Mouse (Mus musculus) embryonic facial prominence, embryonic 11.5 days (tissue): ENCODE results near the gene Olfr1500. TPM values are rescaled to one million over a fixed set of nuclear protein-coding genes. Genes with fewer than 3 reads are reported as not detected.
"Not testable (repeated sequence)": the region's sequence is repeated elsewhere in the genome, so short reads cannot be mapped to it uniquely, and the experiment has no call there.

ENCODE experiments used
- ATAC-seq: fragments of 200-750 bp; cut with Nextera tagmentation; replicated peaks from 2 replicates; pipeline ENCODE4 v1.8.0; 2017; ENCODE audit warnings: low read depth; ENCODE audit not compliant: insufficient number of reproducible peaks, low FRiP score, low TSS enrichment
- DNase-seq: peaks from one replicate; pipeline ENCODE4 v3.0.0-alpha.2; 2015; ENCODE audit warnings: low spot score
- H3K27ac ChIP-seq: fragments of 300-500 bp; sonication (generic); replicated peaks from 2 replicates; pipeline ENCODE4 v1.5.1; 2014; ENCODE audit warnings: mild to moderate bottlenecking, low read depth, low read length, control low read depth
- H3K27me3 ChIP-seq: fragments of 300-500 bp; sonication (generic); 2 replicates; pipeline ENCODE4 v1.6.1; 2014; ENCODE audit warnings: mild to moderate bottlenecking, low read length, moderate library complexity, mixed read lengths; ENCODE audit not compliant: control insufficient read depth, insufficient read depth
- H3K36me3 ChIP-seq: fragments of 300-500 bp; sonication (generic); replicated peaks from 2 replicates; pipeline ENCODE4 v1.6.1; 2014; ENCODE audit warnings: low read depth, mild to moderate bottlenecking, low read length, moderate library complexity, mixed read lengths; ENCODE audit not compliant: control insufficient read depth, insufficient read depth
- H3K4me1 ChIP-seq: fragments of 300-500 bp; sonication (generic); 2 replicates; pipeline ENCODE4 v1.6.1; 2014; ENCODE audit warnings: low read length, mixed read lengths; ENCODE audit not compliant: control insufficient read depth, insufficient read depth
- H3K4me2 ChIP-seq: fragments of 300-500 bp; sonication (generic); 2 replicates; pipeline ENCODE4 v1.6.1; 2014; ENCODE audit warnings: low read depth, mild to moderate bottlenecking, control low read depth, low read length, moderate library complexity
- H3K4me3 ChIP-seq: fragments of 300-500 bp; sonication (generic); 2 replicates; pipeline ENCODE4 v1.5.1; 2014; ENCODE audit warnings: low read depth, low read length, control low read depth
- H3K9ac ChIP-seq: fragments of 300-500 bp; sonication (generic); replicated peaks from 2 replicates; pipeline ENCODE4 v1.6.1; 2014; ENCODE audit warnings: mild to moderate bottlenecking, control low read depth, low read length
- H3K9me3 ChIP-seq: fragments of 300-500 bp; sonication (generic); replicated peaks from 2 replicates; pipeline ENCODE4 v1.6.1; 2016; ENCODE audit warnings: mild to moderate bottlenecking, low read length, inconsistent platforms, mixed read lengths; ENCODE audit not compliant: control insufficient read depth
- WGBS: fragments of 180-500 bp; shearing (Covaris S2); extraction: QIAGEN DNeasy Blood & Tissue Kit; methylation state at CpG from one replicate; pipeline ENCODE4 v1.1.7; 2014; 5-methylcytosine and 5-hydroxymethylcytosine counted together
- polyA plus RNA-seq: library from polyadenylated mRNA; unstranded; fragments of >200 nt; fragmentation: Nextera tagmentation; extraction: Ambion mirVana; gene quantifications from 2 replicates; pipeline ENCODE4 v1.2.1, GENCODE M21; 2014

Olfr1500 gene
- polyA plus RNA-seq, 1 experiment from 2014 or later = not detected

GRCm38 (mm10) chr19:13805486-13805885 lies 24.8 kb downstream of the Olfr1500 start:
- not testable (repeated sequence) for H3K27ac ChIP-seq, H3K9me3 ChIP-seq, ATAC-seq, H3K4me2 ChIP-seq, H3K4me3 ChIP-seq, H3K27me3 ChIP-seq, DNase-seq, H3K9ac ChIP-seq, H3K4me1 ChIP-seq, H3K36me3 ChIP-seq
- WGBS = 72% methylated on average over 1 of the region's 1 CpGs

- H3K36me3 ChIP-seq = no peaks in the 10 kb centered on the region
- H3K4me1 ChIP-seq = no peaks in the 10 kb centered on the region
- H3K9me3 ChIP-seq = no peaks in the 10 kb centered on the region
- no peak within 1 kb of the TSS for H3K27ac ChIP-seq
- no peaks in the 10 kb centered on the region for H3K27me3 ChIP-seq
- DNase-seq (no peak), ATAC-seq (no peak)
- H3K9ac ChIP-seq = no peak within 1 kb of the TSS
- H3K4me2 ChIP-seq = no peak within 1 kb of the TSS
- no peak within 1 kb of the TSS for H3K4me3 ChIP-seq
Measured at GRCm38 (mm10) chr19:13798102-13798501, 32.2 kb downstream of the Olfr1500 start, which contains the start of gene Olfr1497. Gene Olfr1497, minus strand, starts transcription at chr19:13798202.

DNA sequence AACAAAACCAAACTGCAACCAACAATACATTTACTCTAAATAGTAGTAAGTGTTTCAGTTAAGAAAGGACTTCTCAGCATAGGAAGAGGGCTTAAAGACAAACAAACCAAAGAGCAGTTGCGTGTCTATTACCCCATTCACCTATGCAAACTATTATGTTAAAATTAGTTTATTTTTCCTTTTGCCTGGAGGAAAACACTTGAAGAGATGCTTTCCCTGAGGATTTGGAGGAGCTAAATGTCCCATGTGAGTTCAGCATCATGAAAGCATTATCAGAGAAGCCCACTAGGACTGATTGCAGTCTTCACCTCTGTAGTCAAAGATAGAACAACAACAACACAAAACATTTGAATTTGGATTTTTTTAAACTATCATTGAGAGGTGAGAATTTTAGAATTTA lies 52.7 kb downstream of the Olfr1500 start, which contains the start of gene Olfr1496:
Olfr1496 (plus strand) TSS at position 301 of the 400 bp plus-strand sequence.
- H3K4me2 ChIP-seq = no peak within 1 kb of the TSS
- no peaks in the 10 kb centered on the region for H3K27me3 ChIP-seq
- H3K4me1 ChIP-seq = no peaks in the 10 kb centered on the region
- H3K36me3 ChIP-seq = no peaks in the 10 kb centered on the region
- DNase-seq = no peak
- 66% methylated on average over 1 of the region's 1 CpGs for WGBS
- ATAC-seq = no peak
- H3K4me3 ChIP-seq = no peak within 1 kb of the TSS
- no peak within 1 kb of the TSS for H3K9ac ChIP-seq
- H3K27ac ChIP-seq = no peak within 1 kb of the TSS
- H3K9me3 ChIP-seq = no peaks in the 10 kb centered on the region

Other genes starting within 250 kb of the Olfr1500 start
- not detected in 2 replicates for gene Olfr1484, start 247.0 kb downstream of the Olfr1500 start, polyA plus RNA-seq
- not detected in 2 replicates for gene Olfr1487, start 213.1 kb downstream of the Olfr1500 start, polyA plus RNA-seq
- gene Olfr1489, start 198.9 kb downstream of the Olfr1500 start, polyA plus RNA-seq = not detected in 2 replicates
- gene Olfr1490, start 179.4 kb downstream of the Olfr1500 start, polyA plus RNA-seq = not detected in 2 replicates
- gene Olfr1491, start 133.2 kb downstream of the Olfr1500 start, polyA plus RNA-seq = not detected in 2 replicates
- not detected in 2 replicates for gene Olfr1493-ps1, start 107.2 kb downstream of the Olfr1500 start, polyA plus RNA-seq
- not detected in 2 replicates for gene Olfr1494, start 90.8 kb downstream of the Olfr1500 start, polyA plus RNA-seq
- not detected in 2 replicates for gene Olfr1495, start 65.9 kb downstream of the Olfr1500 start, polyA plus RNA-seq
- gene Olfr1496, start 52.6 kb downstream of the Olfr1500 start, polyA plus RNA-seq = not detected in 2 replicates
- gene Olfr1497, start 32.3 kb downstream of the Olfr1500 start, polyA plus RNA-seq = not detected in 2 replicates
- gene Olfr1499, start 11.0 kb downstream of the Olfr1500 start, polyA plus RNA-seq = not detected in 2 replicates
- not detected in 2 replicates for gene Olfr1501, start 20.2 kb upstream of the Olfr1500 start, polyA plus RNA-seq
- gene Olfr1502, start 31.3 kb upstream of the Olfr1500 start, polyA plus RNA-seq = not detected in 2 replicates
- gene Olfr1504, start 67.4 kb upstream of the Olfr1500 start, polyA plus RNA-seq = not detected in 2 replicates
- gene Olfr1505, start 83.0 kb upstream of the Olfr1500 start, polyA plus RNA-seq = not detected in 2 replicates